Mouse (Mus musculus) olfactory bulb, adult 2 months (tissue): ENCODE results near the gene Phtf2.

ENCODE experiments used
- CTCF ChIP-seq: fragments of 200-500 bp; IDR thresholded peaks from 2 replicates; pipeline ENCODE4 v1.5.1; 2012; ENCODE audit warnings: low read depth, mild to moderate bottlenecking, low read length, moderate library complexity; ENCODE audit not compliant: insufficient read depth
- POLR2A ChIP-seq: fragments of 200-500 bp; IDR thresholded peaks from 2 replicates; pipeline ENCODE4 v1.6.1; 2012; ENCODE audit warnings: mild to moderate bottlenecking, low read depth, low read length, moderate library complexity; ENCODE audit not compliant: insufficient read depth

GRCm38 (mm10) chr5:20843816-20844215 is 38.1 kb downstream of the Phtf2 start:
- TF ChIP-seq CTCF = no peak
- TF ChIP-seq POLR2A = no peak
